Mouse (Mus musculus) lung, postnatal 10 days (tissue): Measurements from ENCODE around the gene Adap1.

Source experiments
- DNase-seq: peaks from one replicate; pipeline ENCODE4 v3.0.0; 2021

Adap1 gene

DNA sequence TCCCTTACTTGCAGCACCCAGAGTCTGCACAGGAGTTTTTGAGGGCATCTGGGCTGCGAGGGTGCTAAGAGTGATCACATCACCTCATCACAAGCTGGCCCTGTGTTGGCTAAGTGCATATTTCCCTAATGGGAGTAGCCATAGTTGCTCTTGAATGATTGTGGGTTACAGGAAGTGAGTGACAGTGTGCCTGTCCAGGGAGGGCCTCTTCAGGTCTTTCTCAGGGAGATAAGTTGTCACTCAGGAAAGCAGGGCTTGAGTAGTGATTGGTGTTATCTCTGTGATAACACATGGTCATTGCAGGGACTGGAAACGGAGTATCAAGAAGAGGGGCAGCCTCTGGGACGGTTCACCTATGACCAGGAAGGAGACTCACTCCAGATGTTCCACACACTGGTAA lies 77.7 kb downstream of the Adap1 start:
- DNase-seq = no peak

DNA sequence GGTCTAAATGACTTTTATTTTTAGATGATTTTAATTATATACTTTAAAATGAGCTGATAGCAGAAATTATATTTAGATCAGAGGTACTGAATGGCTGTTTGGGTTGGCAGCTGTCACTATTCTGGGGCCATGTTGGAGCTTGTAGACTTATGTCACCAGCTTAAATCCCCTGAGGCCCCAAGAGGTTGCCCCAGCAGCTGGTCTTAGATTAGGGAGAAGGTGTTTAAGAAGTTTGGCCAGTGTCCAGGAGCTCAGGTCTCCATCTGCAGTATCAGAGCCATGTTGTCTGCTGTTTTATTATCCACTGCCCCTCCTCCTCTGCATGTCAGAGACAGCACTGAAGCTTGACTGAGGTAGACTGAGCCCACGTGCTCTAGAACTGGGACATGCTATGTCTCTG lies 82.0 kb downstream of the Adap1 start:
- DNase-seq = no peak

- DNase-seq = no peak
Observed at GRCm38 (mm10) chr5:139241022-139241761, 84.2 kb downstream of the Adap1 start.

DNA sequence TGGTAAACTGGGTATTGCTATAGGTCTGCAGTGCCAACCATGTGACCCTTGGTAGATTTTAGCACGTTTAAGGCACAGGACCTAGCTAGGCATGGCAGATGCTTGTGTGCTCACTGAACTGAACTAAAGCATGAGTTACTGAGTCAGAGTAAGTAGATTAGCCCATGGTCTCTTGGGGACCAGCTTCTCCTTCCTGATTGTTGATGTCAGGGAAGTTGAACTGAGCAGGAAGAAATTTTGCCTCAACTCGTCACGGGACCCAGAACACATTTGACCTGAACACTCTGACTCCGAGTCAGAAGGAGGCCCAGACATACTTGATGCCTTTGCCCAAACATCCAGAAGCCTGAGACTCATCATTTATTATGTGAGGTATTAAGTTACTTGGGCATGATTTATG lies 88.0 kb downstream of the Adap1 start:
- DNase-seq = no peak

GRCm38 (mm10) chr5:139234423-139234822 lies 91.0 kb downstream of the Adap1 start:
- no peak for DNase-seq

- no peak for DNase-seq
Observed at GRCm38 (mm10) chr5:139232083-139232482, 93.3 kb downstream of the Adap1 start.

DNA sequence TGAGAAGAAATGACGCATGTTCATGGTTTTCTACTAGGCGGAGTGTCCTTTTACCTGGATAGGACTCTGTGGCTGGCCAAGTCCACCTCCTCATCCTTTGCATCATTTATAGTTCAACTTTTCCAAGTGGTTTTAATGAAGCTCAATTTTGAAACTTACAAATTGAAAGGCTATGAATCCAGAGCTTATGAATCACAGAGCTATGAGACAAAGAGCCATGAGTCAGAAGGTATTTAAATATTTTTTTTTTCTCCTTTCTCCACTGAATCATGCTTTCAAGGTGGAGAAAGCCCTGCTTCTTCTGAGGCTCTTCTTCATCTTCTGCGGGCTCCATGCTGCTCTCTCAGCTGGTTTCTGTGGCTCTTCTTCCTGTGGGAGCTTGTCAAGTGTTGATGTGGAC lies 95.7 kb downstream of the Adap1 start:
- no peak for DNase-seq

GRCm38 (mm10) chr5:139228318-139228717 lies 97.1 kb downstream of the Adap1 start:
- DNase-seq = no peak

GRCm38 (mm10) chr5:139227645-139228044 lies 97.8 kb downstream of the Adap1 start:
- DNase-seq = no peak

GRCm38 (mm10) chr5:139227236-139227635 lies 98.2 kb downstream of the Adap1 start:
- no peak for DNase-seq

GRCm38 (mm10) chr5:139223331-139223730 lies 102.1 kb downstream of the Adap1 start:
- no peak for DNase-seq
